Mouse (Mus musculus) lung, adult 2 months (tissue): Measurements from ENCODE around the gene Gnptab.

Experiments used
- CTCF ChIP-seq: fragments of 200-500 bp; IDR thresholded peaks from 2 replicates; pipeline ENCODE4 v1.5.1; 2011; ENCODE audit warnings: mild to moderate bottlenecking, low read length, control low read depth; ENCODE audit not compliant: insufficient read depth
- POLR2A ChIP-seq: fragments of 200-500 bp; IDR thresholded peaks from 2 replicates; pipeline ENCODE4 v1.6.1; 2011; ENCODE audit warnings: low read depth, mild to moderate bottlenecking, control low read depth, low read length, borderline replicate concordance; ENCODE audit errors: extremely low read depth

- TF ChIP-seq POLR2A (no peak), CTCF (no peak)
These were observed 38.8 kb downstream of the Gnptab start for GRCm38 (mm10) chr10:88417686-88418085.
